Mouse (Mus musculus) B cell, adult 2 months (primary cell): Measurements from ENCODE around the gene Nfe2l1.
A peak's percentile ranks its signal among the peaks of the same experiment; 100 is the strongest.
"Not testable (repeated sequence)": the region's sequence is repeated elsewhere in the genome, so short reads cannot be mapped to it uniquely, and the experiment has no call there.

Source experiments
- DNase-seq, 2 experiments: peaks; one replicate each; pipeline ENCODE4 v3.0.0; 2022

The Nfe2l1 gene

DNA sequence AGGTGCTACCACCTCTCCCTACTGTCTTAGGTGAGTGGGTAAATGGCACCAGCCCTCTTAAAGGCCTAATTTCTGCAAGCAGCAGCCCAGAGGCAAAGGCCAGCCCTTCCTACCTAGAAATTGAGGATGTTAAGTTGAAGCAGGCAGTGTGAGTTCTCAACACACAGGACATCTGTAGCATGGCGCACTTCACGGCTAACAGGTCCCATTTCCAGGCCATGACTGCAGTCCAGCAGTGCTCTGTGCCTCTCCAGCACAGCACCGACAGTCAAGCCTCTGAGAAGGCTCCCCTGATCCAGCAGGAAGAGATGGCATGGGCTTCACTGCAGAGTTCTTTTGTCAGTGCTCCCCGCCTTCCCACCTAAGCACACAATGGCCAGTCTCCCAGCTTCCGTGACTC lies 12.8 kb downstream of the Nfe2l1 start:
- DNase-seq, result no peak

DNA sequence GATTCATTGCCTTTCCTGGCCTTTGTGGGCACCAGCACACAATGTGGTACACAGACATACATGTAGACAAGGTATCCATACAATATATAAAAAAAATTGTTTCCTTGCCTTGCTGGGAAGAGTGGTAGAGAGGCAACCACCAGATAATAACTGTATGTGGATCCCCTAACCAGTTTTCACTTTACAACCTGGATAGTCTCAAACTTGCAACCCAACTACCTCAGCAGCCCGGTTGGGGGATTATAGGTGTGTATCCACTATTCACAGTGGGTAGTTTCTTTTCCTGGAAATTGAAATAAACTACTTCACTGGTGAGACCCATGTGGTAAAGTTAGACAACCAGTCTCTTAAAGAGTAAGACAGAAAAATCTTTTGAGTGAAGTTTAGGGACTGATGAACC lies 13.3 kb downstream of the Nfe2l1 start:
- no peak for DNase-seq

GRCm38 (mm10) chr11:96815895-96816294 lies 13.9 kb downstream of the Nfe2l1 start:
- no peak for DNase-seq

DNA sequence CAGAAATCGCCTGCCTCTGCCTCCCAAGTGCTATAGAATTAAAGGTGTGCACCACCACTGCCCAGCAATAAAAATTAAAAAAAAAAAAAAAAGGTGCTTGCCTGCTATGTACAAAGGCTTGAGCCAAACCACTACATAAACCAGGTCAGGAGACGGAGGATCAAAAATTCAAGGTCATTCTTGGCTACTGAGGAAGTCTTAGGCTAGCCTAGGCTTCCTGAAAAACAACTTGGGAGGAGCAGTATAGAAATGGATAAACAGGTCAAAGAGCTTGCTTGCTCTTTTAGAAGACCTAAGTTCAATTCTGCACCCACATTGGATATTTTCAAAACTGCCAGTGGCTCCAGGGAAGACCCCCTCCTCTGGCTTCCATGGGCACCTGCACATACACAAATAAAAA lies 15.3 kb downstream of the Nfe2l1 start:
- DNase-seq, result no peak

DNA sequence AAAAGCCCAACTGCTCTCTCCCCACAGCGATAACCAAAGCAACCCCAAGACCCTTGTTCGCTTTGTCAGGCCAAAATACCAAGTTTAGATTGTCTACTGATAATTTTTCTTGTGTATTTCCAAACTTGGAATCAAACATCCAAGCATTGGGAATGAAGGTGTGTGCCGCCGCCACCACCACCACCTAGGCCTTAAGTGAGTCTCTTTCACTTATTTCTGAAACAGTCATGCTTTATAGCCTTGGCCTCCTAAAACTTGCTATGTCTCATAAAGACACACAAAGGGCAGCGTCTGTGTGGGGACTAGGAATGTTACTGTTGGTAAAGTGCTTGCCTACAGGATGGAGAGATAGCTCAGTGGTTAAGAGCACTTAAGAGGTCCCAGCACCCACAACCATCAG lies 15.8 kb downstream of the Nfe2l1 start:
- no peak for DNase-seq

- no peak for DNase-seq
These were observed 16.3 kb downstream of the Nfe2l1 start for GRCm38 (mm10) chr11:96813455-96813854.

- DNase-seq, result not testable (repeated sequence)
These were observed 18.6 kb downstream of the Nfe2l1 start for GRCm38 (mm10) chr11:96811188-96811587.

DNA sequence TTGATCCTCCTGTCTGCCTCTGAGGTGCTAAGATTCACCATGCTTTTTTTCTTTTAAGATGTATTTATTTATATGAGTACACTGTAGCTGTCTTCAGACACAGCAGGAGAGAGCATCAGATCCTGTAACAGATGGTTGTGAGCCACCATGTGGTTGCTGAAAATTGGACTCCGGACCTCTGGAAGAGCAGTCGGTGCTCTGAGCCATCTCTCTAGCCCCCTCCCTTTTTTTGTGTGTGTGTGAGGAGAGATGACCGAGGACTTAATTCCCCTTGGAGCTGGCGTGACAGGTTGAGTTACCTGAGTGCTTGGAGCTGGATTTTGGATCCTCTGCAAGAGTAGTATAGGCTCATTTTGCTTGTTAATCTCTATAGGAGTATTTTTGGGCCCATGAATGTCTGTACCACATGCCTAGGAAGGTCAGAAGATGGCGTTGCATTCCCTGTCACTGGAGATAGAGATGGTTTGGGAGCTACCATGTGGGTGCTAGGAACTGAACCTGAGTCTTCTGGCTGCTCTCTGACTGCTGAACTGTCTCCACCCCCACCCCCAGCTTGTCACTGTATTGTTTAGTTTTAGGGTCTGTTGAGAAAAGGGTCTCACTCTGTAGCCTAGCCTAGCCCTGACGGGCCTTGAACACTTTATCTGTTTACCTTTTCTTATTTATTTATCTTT lies 20.1 kb downstream of the Nfe2l1 start:
- DNase-seq, result no peak

- DNase-seq, result no peak
These were observed 21.7 kb downstream of the Nfe2l1 start for GRCm38 (mm10) chr11:96808066-96808465.

DNA sequence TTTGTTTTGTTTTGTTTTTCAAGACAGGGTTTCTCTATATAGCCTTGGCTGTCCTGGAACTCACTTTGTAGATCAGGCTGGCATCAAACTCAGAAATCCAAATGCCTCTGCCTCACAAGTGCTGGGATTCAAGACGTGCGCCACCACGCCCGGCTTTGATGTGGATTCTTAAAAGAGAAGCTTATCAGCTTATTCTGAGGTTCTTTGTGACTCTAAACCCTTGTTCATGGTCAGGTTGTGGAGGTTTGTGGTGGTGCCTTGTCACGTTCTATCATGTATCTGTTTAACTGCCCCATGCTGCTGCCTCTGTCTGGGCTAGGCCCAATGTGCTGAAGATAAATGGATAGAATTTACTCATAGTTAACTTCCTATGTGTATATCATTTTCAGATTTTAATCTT lies 24.2 kb downstream of the Nfe2l1 start:
- no peak for DNase-seq

DNA sequence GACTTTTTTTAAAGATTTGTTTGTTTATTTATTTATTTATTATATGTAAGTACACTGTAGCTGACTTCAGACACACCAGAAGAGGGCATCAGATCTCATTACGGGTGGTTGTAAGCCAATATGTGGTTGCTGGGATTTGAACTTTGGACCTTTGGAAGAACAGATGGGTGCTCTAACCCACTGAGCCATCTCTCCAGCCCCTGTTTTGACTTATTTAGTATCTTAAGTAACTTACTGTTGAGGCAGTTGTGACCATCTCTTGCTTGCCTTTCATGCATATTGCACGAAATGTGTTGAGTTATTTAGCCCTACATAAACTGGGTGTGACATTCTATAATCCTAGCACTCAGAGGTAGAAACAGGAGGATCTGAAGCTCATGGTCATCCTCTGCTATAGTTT lies 30.3 kb downstream of the Nfe2l1 start:
- DNase-seq, result no peak

DNA sequence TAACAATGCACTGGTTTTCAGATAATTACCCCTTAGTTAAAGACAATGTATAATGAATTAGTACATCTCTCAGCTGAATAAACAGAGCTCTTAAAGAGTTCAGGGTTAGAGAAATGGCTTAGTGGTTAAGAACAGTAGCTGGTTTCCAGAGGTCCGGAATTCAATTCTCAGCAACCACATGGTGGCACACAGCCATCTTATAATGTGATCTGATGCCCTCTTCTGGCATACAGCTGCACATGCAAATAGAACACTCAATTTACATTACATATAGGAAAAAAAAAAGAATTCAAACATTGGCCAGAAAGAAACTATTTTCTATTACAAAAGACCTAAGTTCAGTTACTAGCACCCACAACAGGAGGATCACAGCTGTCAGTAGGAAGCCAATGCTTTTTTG lies 33.2 kb downstream of the Nfe2l1 start:
- DNase-seq, result peak; percentile 34

DNA sequence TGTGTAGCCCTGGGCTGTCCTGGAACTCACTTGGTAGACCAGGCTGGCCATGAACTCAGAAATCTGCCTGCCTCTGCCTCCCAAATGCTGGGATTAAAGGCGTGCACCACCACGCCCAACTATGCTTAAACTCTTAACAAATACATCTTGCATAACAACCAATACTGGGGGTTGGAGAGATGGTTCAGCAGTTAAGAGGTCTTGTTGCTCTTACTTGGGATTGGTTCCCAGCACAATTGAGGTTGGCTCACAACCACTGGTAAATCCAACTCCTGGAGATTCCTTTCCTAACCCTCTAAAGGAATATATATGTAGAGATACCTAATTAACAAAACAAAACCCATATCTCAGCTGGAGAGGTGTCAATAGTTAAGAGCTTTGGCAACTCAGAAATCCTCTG lies 33.7 kb downstream of the Nfe2l1 start:
- no peak for DNase-seq

- DNase-seq, result no peak
These were observed 34.3 kb downstream of the Nfe2l1 start for GRCm38 (mm10) chr11:96795491-96795890.

- DNase-seq, result no peak
These were observed 39.1 kb downstream of the Nfe2l1 start for GRCm38 (mm10) chr11:96790681-96791080.

DNA sequence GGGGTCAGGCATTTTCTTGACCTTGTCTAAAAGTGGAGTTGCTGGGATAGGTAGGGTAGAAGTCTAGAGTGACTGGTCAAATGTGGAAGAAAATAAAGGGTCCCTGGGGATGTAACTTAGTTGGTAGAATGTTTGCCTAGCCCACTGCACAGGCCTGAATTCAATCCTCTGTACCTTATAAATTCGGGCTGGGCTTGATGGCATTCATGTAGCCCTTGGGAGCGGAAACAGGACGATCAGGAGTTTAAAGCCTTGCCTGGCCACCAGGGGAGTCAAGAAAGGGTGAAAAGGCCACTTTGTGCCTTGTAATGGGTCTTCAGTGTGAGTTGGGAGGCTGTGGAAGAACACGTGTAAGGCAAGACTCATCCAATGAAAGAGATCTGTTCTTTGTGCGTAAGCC lies 39.8 kb downstream of the Nfe2l1 start:
- DNase-seq, result no peak

- peak; percentile 91 to 92 for DNase-seq
These were observed 40.6 kb downstream of the Nfe2l1 start, which contains the start of gene Cbx1 for GRCm38 (mm10) chr11:96788871-96789795. Gene Cbx1, plus strand, starts transcription at chr11:96789127.

- DNase-seq, result no peak
These were observed 42.9 kb downstream of the Nfe2l1 start for GRCm38 (mm10) chr11:96786731-96787450.

DNA sequence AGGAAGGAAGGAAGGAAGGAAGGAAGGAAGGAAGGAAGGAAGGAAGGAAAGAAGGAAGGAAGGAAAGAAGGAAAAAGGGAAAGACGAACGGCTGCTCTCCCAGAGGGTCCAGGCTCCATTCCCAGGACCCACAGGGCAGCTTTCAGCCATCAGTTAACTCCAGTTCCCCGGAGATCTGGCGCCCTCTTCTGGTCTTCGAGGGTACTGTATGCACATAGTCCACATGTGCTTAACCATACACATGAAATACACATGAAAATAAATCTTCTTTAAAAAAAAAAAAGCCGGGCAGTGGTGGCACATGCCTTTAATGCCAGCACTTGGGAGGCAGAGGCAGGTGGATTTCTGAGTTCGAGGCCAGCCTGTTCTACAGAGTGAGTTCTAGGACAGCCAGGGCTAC lies 44.9 kb downstream of the Nfe2l1 start:
- DNase-seq, result peak; percentile 87 to 88

DNA sequence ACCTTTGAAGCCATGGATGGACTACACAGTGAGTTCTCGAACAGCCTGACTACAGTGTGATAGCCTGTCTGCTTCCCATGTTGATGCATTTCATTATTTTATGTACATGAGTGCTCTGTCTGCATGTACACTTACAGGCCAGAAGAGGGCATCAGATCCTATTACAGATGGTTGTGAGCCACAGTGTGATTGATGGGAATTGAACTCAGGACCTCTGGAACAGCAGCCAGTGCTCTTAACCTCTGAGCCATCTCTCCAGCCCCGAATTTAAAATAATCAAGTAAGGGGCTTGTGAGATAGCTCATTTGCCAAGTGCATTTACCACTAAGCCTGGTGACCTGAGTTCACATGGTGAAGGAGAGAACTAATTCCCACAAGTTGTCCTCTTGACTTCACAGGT lies 48.3 kb downstream of the Nfe2l1 start:
- DNase-seq, result peak; percentile 10 to 24

DNA sequence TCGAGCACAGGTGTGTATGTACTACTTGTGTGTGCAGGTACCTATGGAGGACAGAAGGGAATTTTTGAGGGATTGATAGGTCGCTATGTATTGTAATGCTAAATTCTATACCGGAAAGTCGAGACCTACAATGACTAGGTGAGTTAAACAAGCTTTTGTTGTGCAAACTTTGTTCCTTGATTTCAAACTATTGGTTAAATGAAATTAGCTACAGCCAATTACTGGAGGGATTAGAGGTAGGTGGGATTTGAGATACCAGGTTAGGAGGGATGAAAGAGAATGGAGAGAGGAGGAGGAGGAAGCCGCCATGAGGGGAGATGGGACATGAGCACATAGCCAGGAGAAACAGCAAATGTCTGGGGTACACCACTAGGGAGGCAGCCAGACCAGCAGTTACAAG lies 49.5 kb downstream of the Nfe2l1 start:
- no peak for DNase-seq

- not testable (repeated sequence) for DNase-seq
These were observed 51.6 kb downstream of the Nfe2l1 start for GRCm38 (mm10) chr11:96778061-96778627.
